ENCODE assay signal across 14 mouse cellular contexts in the genomic region with DNA sequence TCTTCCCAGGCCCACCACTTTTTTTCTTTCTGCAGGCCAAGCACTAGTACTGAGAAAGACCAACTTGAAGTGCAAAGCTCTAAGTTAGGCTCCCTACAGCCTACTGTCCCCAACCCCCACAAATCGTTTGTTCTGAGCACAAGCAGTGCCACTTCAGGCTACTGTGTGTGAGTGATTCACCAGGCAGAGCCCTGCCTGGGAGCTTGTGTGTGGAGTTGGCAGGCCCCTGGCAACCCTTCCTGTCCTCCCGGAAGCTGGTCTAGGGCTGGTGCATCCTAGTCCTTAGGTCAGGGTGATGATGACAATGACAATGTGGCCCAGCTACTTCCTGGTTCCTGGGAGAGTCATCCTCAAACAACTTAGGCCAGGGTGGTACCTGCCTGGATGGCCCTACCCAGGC.
DNase-seq lines count a peak whose midpoint lies in the region; ATAC-seq and TF ChIP-seq lines count a peak whose summit lies in the region.
"Had no signal": no experiment of that assay in that cellular context is flagged by ENCODE, and none has a peak within 500 bp of the region (broad histone marks: within the 10 kb centered on the region; RNA-seq: fewer than 3 reads in every experiment).

No protein-coding gene starts in this region.

- WGBS in embryonic facial prominence, embryonic 13.5 days = 62% methylated on average over 2 of the region's 2 CpGs
- WGBS in embryonic facial prominence, embryonic 10.5 days = 63% methylated on average over 2 of the region's 2 CpGs

- H3K36me3 ChIP-seq in embryonic facial prominence, embryonic 13.5 days = peaks cover 75% of the 10 kb centered on the region
- peaks cover 91% of the 10 kb centered on the region for H3K36me3 ChIP-seq in embryonic facial prominence, embryonic 10.5 days (replicated peaks)

- DNase-seq in embryonic facial prominence, embryonic 10.5 days (ENCODE audit: low spot score) = no peak
- no peak for DNase-seq in layer of hippocampus, adult 2 months (ENCODE audit: low spot score in 2 of 2)
- DNase-seq in layer of hippocampus, postnatal 14 days (ENCODE audit: low spot score in 2 of 2) = no peak
- DNase-seq in lung, postnatal 36 days = peak; percentile 62
- DNase-seq in thymus, postnatal 25 days = no peak
- no peak for DNase-seq in cerebellum, postnatal 14 days
- DNase-seq: B cell, adult 2 months; cerebellum, adult 11 months; forebrain, postnatal 0 days; heart, adult 2 months; kidney, adult 18-20 months had no signal

- no peak for TF ChIP-seq CTCF in layer of hippocampus, adult 2 months (conservative IDR thresholded peaks at IDR 0.05)

- H3K9ac ChIP-seq in embryonic facial prominence, embryonic 13.5 days = no peak overlapping the region
- H3K9ac ChIP-seq: forebrain, postnatal 0 days; limb, embryonic 13.5 days had no signal

- no peak overlapping the region for H3K4me2 ChIP-seq in embryonic facial prominence, embryonic 13.5 days
- H3K4me2 ChIP-seq: limb, embryonic 13.5 days had no signal

- H3K4me1 ChIP-seq in embryonic facial prominence, embryonic 13.5 days = peaks cover 40% of the 10 kb centered on the region
- peaks cover 79% of the 10 kb centered on the region for H3K4me1 ChIP-seq in embryonic facial prominence, embryonic 10.5 days
- H3K4me1 ChIP-seq in brown adipose tissue, adult 24 weeks (ENCODE audit: control insufficient read depth, insufficient read depth, insufficient read length, low read length) = peaks cover 26% of the 10 kb centered on the region

- peak overlapping the region; percentile 22; the same call in 1 of the 2 replicates for H3K27ac ChIP-seq in embryonic facial prominence, embryonic 13.5 days
- no peak overlapping the region for H3K27ac ChIP-seq in embryonic facial prominence, embryonic 10.5 days (replicated peaks)
- peak overlapping the region; percentile 75 for H3K27ac ChIP-seq in layer of hippocampus, adult 2 months
- 0 out of 2 replicates have a peak overlapping the region, but pooled peaks have one; percentile 2 for H3K27ac ChIP-seq in brown adipose tissue, adult 24 weeks (replicated peaks; ENCODE audit: low read depth, low read length)
- H3K27ac ChIP-seq: heart, adult 2 months; limb, embryonic 13.5 days had no signal

- H3K27me3 ChIP-seq in embryonic facial prominence, embryonic 13.5 days = no peaks in the 10 kb centered on the region
- no peaks in the 10 kb centered on the region for H3K27me3 ChIP-seq in embryonic facial prominence, embryonic 10.5 days (replicated peaks; ENCODE audit: low read depth, poor library complexity, severe bottlenecking)
- H3K27me3 ChIP-seq: limb, embryonic 13.5 days had no signal

- no peak overlapping the region for H3K4me3 ChIP-seq in embryonic facial prominence, embryonic 13.5 days
- H3K4me3 ChIP-seq in embryonic facial prominence, embryonic 10.5 days = no peak overlapping the region
- no peak overlapping the region for H3K4me3 ChIP-seq in layer of hippocampus, adult 2 months
- H3K4me3 ChIP-seq in brown adipose tissue, adult 24 weeks (ENCODE audit: insufficient read depth, low read depth, low read length) = no peak overlapping the region
- H3K4me3 ChIP-seq: heart, adult 2 months; limb, embryonic 13.5 days had no signal

- no peak for ATAC-seq in embryonic facial prominence, embryonic 13.5 days (ENCODE audit: insufficient number of reproducible peaks, insufficient read depth, low FRiP score, low TSS enrichment, low read depth)
- ATAC-seq: forebrain, postnatal 0 days had no signal

- H3K9me3 ChIP-seq in embryonic facial prominence, embryonic 13.5 days = no peaks in the 10 kb centered on the region
- H3K9me3 ChIP-seq in embryonic facial prominence, embryonic 10.5 days = no peaks in the 10 kb centered on the region
- H3K9me3 ChIP-seq: limb, embryonic 13.5 days had no signal
